Mouse (Mus musculus): ENCODE results near the gene Myzap. TPM values are rescaled to one million over a fixed set of nuclear protein-coding genes. Genes with fewer than 3 reads are reported as not detected.

Myzap gene
- polyA plus RNA-seq, 1 experiment = 0.07 TPM

GRCm38 (mm10) chr9:71606296-71607057 lies 14.3 kb upstream of the Myzap start:
- Histone ChIP-seq H3K4me1 (peaks cover 42% of the 10 kb centered on the region), H3K4me3 (replicated peaks) (peak overlapping the region; percentile 76), H3K9me3 (0 out of 2 replicates have a peak, but pooled peaks cover 3% of the 10 kb centered on the region), H3K27me3 (replicated peaks) (peaks cover 65% of the 10 kb centered on the region), H3K36me3 (replicated peaks; ENCODE audit: low read length) (no peaks in the 10 kb centered on the region)
- TF ChIP-seq FLI1 (IDR thresholded peaks at IDR 0.05; ENCODE audit: low read length) (no peak), GATA1 (IDR thresholded peaks at IDR 0.05; ENCODE audit: borderline replicate concordance, low read length) (peak; percentile 66; the same call in 1 of the 3 replicates)

- peaks cover 67% of the 10 kb centered on the region for H3K27me3 ChIP-seq (replicated peaks)
- no peak for TF ChIP-seq FLI1 (IDR thresholded peaks at IDR 0.05; ENCODE audit: low read length)
- TF ChIP-seq GATA1 (IDR thresholded peaks at IDR 0.05; ENCODE audit: borderline replicate concordance, low read length) = no peak
- no peak overlapping the region for H3K4me3 ChIP-seq (replicated peaks)
These were observed 12.9 kb upstream of the Myzap start for GRCm38 (mm10) chr9:71604914-71605635.

GRCm38 (mm10) chr9:71599861-71600260 lies 7.7 kb upstream of the Myzap start:
- Histone ChIP-seq H3K27me3 (replicated peaks) (peaks cover 81% of the 10 kb centered on the region), H3K4me3 (replicated peaks) (no peak overlapping the region), H3K4me1 (peaks cover 31% of the 10 kb centered on the region), H3K9me3 (0 out of 2 replicates have a peak, but pooled peaks cover 3% of the 10 kb centered on the region), H3K36me3 (replicated peaks; ENCODE audit: low read length) (no peaks in the 10 kb centered on the region)
- no peak for TF ChIP-seq GATA1 (IDR thresholded peaks at IDR 0.05; ENCODE audit: borderline replicate concordance, low read length)
- no peak for TF ChIP-seq FLI1 (IDR thresholded peaks at IDR 0.05; ENCODE audit: low read length)

More at GRCm38 (mm10) chr9:71604914-71605635, 12.9 kb upstream of the Myzap start:
- 0 out of 2 replicates have a peak, but pooled peaks cover 3% of the 10 kb centered on the region for H3K9me3 ChIP-seq
- peaks cover 42% of the 10 kb centered on the region for H3K4me1 ChIP-seq
- no peaks in the 10 kb centered on the region for H3K36me3 ChIP-seq (replicated peaks; ENCODE audit: low read length)

DNA sequence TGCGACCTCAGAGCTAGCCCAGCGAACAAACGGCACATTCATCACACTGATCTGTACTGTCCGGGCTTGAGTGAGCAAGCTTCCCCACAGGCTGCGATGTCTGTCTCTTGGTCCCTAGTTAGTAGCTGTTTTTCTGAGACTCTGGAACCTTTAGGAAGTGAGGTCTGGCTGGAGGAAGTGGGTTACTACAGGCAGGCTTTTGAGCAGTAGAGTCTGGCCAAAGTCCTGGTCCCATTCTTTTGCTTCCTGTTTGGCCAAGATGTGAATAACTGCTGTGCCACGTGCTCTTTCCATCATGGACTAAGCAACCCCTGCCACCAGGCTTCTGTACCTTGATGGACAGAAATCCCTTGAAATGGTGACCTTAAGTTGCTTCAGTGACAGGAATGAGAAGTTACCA lies 4.7 kb upstream of the Myzap start:
- Histone ChIP-seq H3K36me3 (replicated peaks; ENCODE audit: low read length) (no peaks in the 10 kb centered on the region), H3K4me1 (peaks cover 39% of the 10 kb centered on the region), H3K27me3 (replicated peaks) (peaks cover 83% of the 10 kb centered on the region), H3K4me3 (replicated peaks) (no peak overlapping the region), H3K9me3 (0 out of 2 replicates have a peak, but pooled peaks cover under 1% of the 10 kb centered on the region)
- TF ChIP-seq FLI1 (IDR thresholded peaks at IDR 0.05; ENCODE audit: low read length) = no peak
- TF ChIP-seq GATA1 (IDR thresholded peaks at IDR 0.05; ENCODE audit: borderline replicate concordance, low read length) = no peak

GRCm38 (mm10) chr9:71592577-71593285 lies 571 bp upstream of the Myzap start:
- Histone ChIP-seq H3K4me3 (replicated peaks) (peak overlapping the region; percentile 91), H3K9me3 (no peaks in the 10 kb centered on the region), H3K27me3 (replicated peaks) (peaks cover 79% of the 10 kb centered on the region), H3K36me3 (replicated peaks; ENCODE audit: low read length) (no peaks in the 10 kb centered on the region), H3K4me1 (peaks cover 46% of the 10 kb centered on the region)
- no peak for TF ChIP-seq GATA1 (IDR thresholded peaks at IDR 0.05; ENCODE audit: borderline replicate concordance, low read length)
- no peak for TF ChIP-seq FLI1 (IDR thresholded peaks at IDR 0.05; ENCODE audit: low read length)

DNA sequence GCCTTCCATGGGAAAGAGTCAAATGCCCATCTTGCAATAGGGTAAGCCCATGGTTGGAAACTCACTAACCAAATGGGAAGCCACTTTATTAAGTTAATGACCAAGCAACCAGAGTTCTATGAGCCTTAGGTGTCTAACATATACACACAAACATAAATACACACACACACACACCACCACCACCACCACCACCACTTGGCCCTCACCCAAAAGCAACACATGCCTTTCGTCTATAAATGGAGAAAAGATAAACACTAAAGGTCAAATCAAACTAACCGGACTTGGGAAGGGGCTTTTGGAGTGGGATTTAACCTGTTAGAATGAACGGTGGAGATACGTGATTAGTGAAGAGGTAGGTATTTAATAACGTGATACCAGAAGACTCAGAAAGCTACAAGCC lies 1.1 kb downstream of the Myzap start:
- H3K27me3 ChIP-seq (replicated peaks) = peaks cover 75% of the 10 kb centered on the region
- no peaks in the 10 kb centered on the region for H3K9me3 ChIP-seq
- peaks cover 30% of the 10 kb centered on the region for H3K4me1 ChIP-seq
- no peaks in the 10 kb centered on the region for H3K36me3 ChIP-seq (replicated peaks; ENCODE audit: low read length)
- TF ChIP-seq GATA1 (IDR thresholded peaks at IDR 0.05; ENCODE audit: borderline replicate concordance, low read length) (no peak), FLI1 (IDR thresholded peaks at IDR 0.05; ENCODE audit: low read length) (no peak)
- H3K4me3 ChIP-seq (replicated peaks) = no peak overlapping the region

DNA sequence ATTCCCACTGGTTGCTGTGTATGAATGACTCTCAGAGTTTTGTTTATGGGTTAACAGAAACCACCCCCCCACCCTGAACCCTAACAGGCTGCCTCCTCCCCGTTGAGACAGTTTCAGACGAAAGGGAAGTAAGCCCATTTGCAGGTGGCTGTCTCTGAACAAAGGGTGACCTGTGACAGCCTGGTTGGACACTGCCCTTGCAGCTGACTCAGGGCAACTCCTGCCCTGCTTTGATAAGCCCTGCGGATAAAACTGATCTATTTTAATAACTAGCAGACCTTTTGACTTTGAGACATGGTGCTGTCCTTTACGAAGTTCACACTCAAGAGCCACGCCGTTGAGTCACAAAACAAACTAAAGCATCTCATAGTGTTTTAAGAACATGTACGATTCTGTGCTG lies 2.4 kb downstream of the Myzap start:
- no peak for TF ChIP-seq GATA1 (IDR thresholded peaks at IDR 0.05; ENCODE audit: borderline replicate concordance, low read length)
- TF ChIP-seq FLI1 (IDR thresholded peaks at IDR 0.05; ENCODE audit: low read length) = no peak
- Histone ChIP-seq H3K27me3 (replicated peaks) (peaks cover 68% of the 10 kb centered on the region), H3K36me3 (replicated peaks; ENCODE audit: low read length) (no peaks in the 10 kb centered on the region), H3K4me3 (replicated peaks) (no peak overlapping the region), H3K9me3 (0 out of 2 replicates have a peak, but pooled peaks cover 3% of the 10 kb centered on the region), H3K4me1 (peaks cover 27% of the 10 kb centered on the region)

- no peak for TF ChIP-seq FLI1 (IDR thresholded peaks at IDR 0.05; ENCODE audit: low read length)
- no peak for TF ChIP-seq GATA1 (IDR thresholded peaks at IDR 0.05; ENCODE audit: borderline replicate concordance, low read length)
- Histone ChIP-seq H3K4me1 (peaks cover 27% of the 10 kb centered on the region), H3K9me3 (0 out of 2 replicates have a peak, but pooled peaks cover 4% of the 10 kb centered on the region), H3K4me3 (replicated peaks) (no peak overlapping the region), H3K27me3 (replicated peaks) (peaks cover 61% of the 10 kb centered on the region), H3K36me3 (replicated peaks; ENCODE audit: low read length) (no peaks in the 10 kb centered on the region)
These were observed 3.1 kb downstream of the Myzap start for GRCm38 (mm10) chr9:71588930-71589592.

DNA sequence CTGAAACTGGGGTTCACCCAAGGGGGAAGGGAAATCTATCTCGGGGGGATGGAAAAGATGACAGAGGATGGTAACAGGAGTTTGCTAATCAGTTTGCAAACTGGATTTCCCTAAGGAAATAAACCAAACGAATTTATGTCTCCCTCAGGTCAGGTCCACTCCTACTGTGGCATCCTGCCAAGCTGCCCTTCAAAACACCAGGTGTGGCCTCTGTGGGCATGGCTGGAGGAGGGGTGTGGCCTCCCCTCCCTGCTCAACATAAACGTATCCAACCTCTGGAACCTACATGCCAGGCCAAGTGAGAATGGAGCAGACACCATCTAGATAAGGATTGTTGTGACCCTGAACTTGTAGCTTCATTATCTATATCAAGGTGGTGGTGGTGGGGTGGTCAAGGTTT lies 5.8 kb downstream of the Myzap start:
- 0 out of 2 replicates have a peak, but pooled peaks cover 4% of the 10 kb centered on the region for H3K9me3 ChIP-seq
- TF ChIP-seq GATA1 (IDR thresholded peaks at IDR 0.05; ENCODE audit: borderline replicate concordance, low read length) = no peak
- no peak for TF ChIP-seq FLI1 (IDR thresholded peaks at IDR 0.05; ENCODE audit: low read length)
- no peaks in the 10 kb centered on the region for H3K36me3 ChIP-seq (replicated peaks; ENCODE audit: low read length)
- peaks cover 11% of the 10 kb centered on the region for H3K4me1 ChIP-seq
- peaks cover 50% of the 10 kb centered on the region for H3K27me3 ChIP-seq (replicated peaks)
- H3K4me3 ChIP-seq (replicated peaks) = no peak overlapping the region
